Mouse (Mus musculus): ENCODE data around the gene Jak1.

- TF ChIP-seq POLR2A (IDR thresholded peaks at IDR 0.05; ENCODE audit: borderline replicate concordance, low read depth, low read length) (no peak), CTCF (IDR thresholded peaks at IDR 0.05; ENCODE audit: low read depth, low read length) (no peak)
Observed at GRCm38 (mm10) chr4:101196407-101196806, 68.7 kb downstream of the Jak1 start.

All from bone marrow macrophage, adult 2 months (primary cell).